In the genomic region with DNA sequence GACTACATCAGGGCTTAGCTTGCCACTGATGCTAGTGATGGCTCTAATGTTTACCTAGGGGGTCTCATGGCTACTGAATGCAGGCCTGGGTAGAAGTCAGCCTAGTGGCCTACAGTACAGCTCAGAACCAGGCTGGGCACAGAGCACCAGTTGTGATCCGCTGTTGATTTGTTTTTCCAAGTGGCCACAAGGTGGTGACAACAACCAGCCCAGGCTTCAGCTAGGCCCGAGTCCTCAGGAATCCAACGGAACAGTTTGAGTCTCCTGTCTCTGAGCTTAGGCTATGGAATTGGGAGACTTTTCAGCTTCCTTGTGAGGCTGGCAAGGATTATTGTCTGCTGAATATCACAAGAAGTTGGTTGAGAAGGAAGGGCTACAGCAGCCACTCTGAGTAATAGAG, we compare ENCODE assay signal across 8 mouse cellular contexts. TPM values are rescaled to one million over a fixed set of nuclear protein-coding genes. Genes with fewer than 3 reads are reported as not detected.
DNase-seq lines count a peak whose midpoint lies in the region; ATAC-seq and TF ChIP-seq lines count a peak whose summit lies in the region.

No protein-coding gene starts in this region.

- ATAC-seq in frontal cortex, adult (ENCODE audit: low TSS enrichment): peak; percentile 57; the same call in 1 of the 2 replicates

- TF ChIP-seq CTCF in spleen, adult 2 months (IDR thresholded peaks at IDR 0.05; ENCODE audit: extremely low read depth, insufficient read depth, insufficient read length, insufficient replicate concordance): peak; percentile 16; the same call in 1 of the 2 replicates

- WGBS in spleen, adult 2 months: 64% methylated on average over 3 of the region's 3 CpGs
- 20% methylated on average over 3 of the region's 3 CpGs for WGBS in limb, embryonic 10.5 days

- peaks cover 6% of the 10 kb centered on the region; the same call in 1 of the 2 replicates for H3K4me1 ChIP-seq in spleen, adult 2 months (ENCODE audit: control insufficient read depth, insufficient read depth, insufficient read length)
- peaks cover 17% of the 10 kb centered on the region for H3K4me1 ChIP-seq in limb, embryonic 10.5 days

- no peaks in the 10 kb centered on the region for H3K9me3 ChIP-seq in limb, embryonic 10.5 days (replicated peaks)

- no peak for TF ChIP-seq POLR2A in spleen, adult 2 months (IDR thresholded peaks at IDR 0.05; ENCODE audit: low read depth, low read length)

- H3K36me3 ChIP-seq in spleen, adult 2 months (ENCODE audit: control insufficient read depth, insufficient read depth, low read length): no peaks in the 10 kb centered on the region
- peaks cover 16% of the 10 kb centered on the region; the same call in 1 of the 2 replicates for H3K36me3 ChIP-seq in limb, embryonic 10.5 days

- H3K27ac ChIP-seq in spleen, adult 2 months (ENCODE audit: insufficient read depth, low read length): no peak overlapping the region
- no peak overlapping the region for H3K27ac ChIP-seq in limb, embryonic 10.5 days

- no peaks in the 10 kb centered on the region for H3K27me3 ChIP-seq in spleen, adult 2 months (ENCODE audit: control insufficient read depth, insufficient read depth, low read length)
- no peaks in the 10 kb centered on the region for H3K27me3 ChIP-seq in limb, embryonic 10.5 days (ENCODE audit: low read depth, poor library complexity, severe bottlenecking)

- no peak overlapping the region for H3K4me3 ChIP-seq in spleen, adult 2 months (ENCODE audit: extremely low read depth, insufficient read depth, insufficient read length)
- H3K4me3 ChIP-seq in limb, embryonic 10.5 days: no peak overlapping the region

- no peak for DNase-seq in spleen, adult 2 months (ENCODE audit: low read depth in 1 of 2, low spot score in 2 of 2)
- no peak for DNase-seq in spleen, adult 12 weeks (ENCODE audit: low spot score)
- DNase-seq in cerebellum, adult 18-20 months: peak; percentile 59 to 70
- DNase-seq in kidney, adult 18-20 months: peak; percentile 47
- peak; percentile 47 for DNase-seq in limb, embryonic 10.5 days (ENCODE audit: low spot score)
- DNase-seq in retina, embryonic 14.5 days (ENCODE audit: low spot score): peak; percentile 74
- no peak for DNase-seq in thymus, postnatal 14 days

RNA-seq across cellular contexts. Expression of gene Clpb, which starts 3.1 kb away (rescaled TPM):
- 6.5 TPM in 2 replicates for polyA plus RNA-seq in spleen, adult 2 months (2012; rRNA removed)
- polyA plus RNA-seq in limb, embryonic 10.5 days (2016; fragmentation: Nextera tagmentation; extraction: Ambion mirVana): 55.3 and 62.7 TPM in 2 replicates

Comparison
In these comparisons a context has a peak if more than half of its experiments do, and no peak if none do; other contexts are left out.
1. DNase-seq: peak in cerebellum, adult 18-20 months (2 of 2), kidney, adult 18-20 months (single experiment), limb, embryonic 10.5 days (single experiment) and retina, embryonic 14.5 days (single experiment); none in spleen, adult 2 months (0 of 2), spleen, adult 12 weeks (single experiment) and thymus, postnatal 14 days (single experiment).